Mouse (Mus musculus) T-helper 2 cell (primary cell): ENCODE results near the gene Fxyd3.

Experiments used
- in situ Hi-C: fragments of 300-600 bp; cut with MboI, MseI; formaldehyde crosslinking; loops from one replicate; pipeline ENCODE4 v1.15.1; 2025; ENCODE audit warnings: high pct_unique_total_duplicates

Gene Fxyd3

DNA sequence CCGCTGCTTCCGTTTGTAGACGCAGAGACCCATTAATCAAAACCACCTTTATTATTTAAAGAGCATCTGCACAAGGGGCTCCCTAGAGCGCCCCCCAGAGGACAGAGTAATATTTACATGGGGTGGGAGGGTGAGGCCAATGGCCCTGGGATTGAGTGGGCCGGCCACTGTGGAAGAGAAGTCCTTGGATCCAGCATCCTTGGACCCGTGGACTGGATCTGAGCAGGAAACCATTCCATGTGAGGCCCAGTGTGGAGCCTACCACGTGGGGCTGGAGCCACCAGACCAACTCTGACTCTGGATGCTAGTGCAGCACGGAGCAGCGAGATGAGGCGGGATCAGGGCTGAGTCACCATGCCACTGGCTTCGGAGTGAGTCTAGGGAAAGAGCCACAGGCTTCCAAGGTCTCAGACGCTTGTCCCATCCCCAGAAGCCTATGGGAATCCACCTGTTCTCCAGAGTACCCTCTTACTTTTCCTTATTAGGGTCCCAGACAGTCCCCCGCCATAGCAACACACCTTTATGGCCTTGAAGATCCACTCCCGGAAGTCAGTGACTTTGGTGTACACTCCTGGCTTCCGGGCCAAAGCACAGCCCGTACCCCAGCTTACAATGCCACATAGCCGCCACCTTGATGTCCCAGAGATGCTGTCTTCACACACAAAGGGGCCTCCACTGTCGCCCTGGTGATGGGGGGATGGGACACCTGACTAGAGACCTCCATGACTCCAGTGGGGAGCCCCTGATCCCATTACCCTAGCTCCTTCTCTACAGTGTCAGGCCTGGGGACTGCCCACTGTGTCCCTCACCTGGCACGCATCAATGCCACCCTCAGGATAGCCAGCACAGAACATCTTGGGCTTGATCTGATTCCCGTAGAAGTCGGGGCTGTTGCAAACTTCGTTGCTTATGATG, 22.4 kb upstream of the Fxyd3 start:
- in situ Hi-C loops, result no loop called here

DNA sequence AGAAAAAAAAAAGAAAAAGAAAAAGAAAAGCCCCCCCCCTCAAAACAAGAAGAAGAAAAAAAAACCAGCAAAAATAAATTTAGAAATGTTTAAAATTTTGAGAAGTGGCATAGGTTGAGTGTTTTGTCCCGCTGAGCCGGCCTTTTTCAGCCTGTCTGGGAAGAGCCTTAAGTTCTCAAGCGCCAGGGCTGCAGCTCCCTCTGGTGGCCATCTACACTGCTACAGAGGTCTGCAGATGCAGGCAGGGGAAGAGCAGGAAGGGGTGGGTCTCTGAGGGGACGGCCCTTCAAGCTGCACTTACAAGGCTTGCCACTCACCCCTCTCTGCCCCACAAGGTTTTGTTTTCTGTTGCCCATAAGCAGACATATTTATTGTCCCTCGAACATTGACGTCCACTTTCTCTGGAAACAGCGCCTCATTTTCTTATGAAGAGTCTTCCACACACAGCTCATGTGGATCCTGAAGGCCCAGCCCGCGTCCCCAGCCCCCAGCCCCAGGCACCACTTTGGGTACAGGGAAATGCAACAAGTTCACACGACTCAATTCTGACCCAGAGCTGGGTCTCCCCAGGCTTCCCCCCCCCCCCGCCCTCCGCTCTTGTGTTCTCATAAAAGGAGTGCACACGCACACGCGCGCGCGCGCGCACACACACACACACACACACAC, 21.2 kb upstream of the Fxyd3 start:
- in situ Hi-C loops, result no loop called here

DNA sequence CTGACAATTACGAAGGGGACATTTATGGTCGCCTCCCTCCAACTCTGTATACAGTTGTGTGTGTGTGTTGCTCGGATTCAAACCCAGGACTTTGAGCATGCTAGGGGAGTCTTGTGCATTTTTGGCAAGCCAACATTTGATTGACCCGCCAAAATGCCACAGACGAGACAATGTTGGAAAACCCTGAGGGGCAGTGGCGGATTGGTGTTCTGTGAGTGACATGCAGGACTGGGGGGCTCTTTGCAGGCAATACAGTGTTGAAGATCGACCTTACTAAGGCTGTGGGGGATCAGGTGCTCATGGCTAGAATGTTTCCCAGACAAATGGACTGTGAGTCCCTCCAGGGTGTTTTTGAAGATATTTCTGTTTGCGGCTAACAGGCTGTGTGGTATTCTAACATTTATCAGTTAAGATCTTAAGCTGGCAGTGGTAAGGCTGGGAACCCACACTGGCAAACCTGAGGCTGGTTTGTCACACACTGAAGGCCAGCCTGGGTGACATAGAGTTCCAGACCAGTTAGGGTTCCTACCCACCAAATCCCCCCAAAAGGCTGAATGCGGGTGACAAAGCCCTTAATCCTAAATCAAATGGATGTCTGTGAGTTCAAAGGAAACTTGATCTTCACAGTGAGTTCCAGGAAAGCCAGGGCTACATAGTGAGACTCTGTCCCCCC, 20.5 kb upstream of the Fxyd3 start:
- in situ Hi-C loops, result no loop called here

DNA sequence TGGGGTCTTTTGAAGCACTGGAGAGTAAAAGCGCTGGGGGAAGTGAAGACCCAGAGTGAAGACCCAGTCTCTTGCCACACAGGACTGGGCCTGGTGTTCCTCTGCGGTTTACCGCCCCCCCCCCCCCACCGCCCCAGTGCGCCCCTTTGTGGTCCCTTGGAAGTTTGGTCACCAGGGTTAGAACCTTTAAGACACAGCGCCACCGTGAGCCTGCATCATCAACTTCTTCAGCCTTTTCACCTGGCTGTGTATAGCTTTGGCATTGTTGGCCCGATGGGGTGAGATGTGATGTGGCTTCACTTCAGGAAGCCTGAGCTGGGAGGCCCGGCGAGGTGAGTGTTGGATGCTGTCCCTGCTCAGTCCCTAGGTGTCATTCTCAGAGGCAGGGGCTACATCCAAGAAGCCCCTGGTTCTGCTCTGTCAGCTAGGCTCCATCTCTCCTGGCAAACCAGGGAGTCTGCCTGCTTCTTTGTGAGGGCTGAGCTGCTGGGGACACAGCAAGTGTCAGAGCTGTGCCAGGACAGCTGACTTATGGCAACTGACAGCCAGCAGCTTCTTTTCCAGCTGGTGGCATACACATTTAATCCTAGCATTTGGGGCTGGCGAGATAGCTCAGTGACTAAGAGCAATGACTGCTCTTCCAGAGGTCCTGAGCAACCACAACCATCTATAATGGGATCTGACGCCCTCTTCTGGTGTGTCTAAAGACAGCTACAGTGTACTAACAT, 18.4 kb upstream of the Fxyd3 start:
- in situ Hi-C loops, result no loop called here

DNA sequence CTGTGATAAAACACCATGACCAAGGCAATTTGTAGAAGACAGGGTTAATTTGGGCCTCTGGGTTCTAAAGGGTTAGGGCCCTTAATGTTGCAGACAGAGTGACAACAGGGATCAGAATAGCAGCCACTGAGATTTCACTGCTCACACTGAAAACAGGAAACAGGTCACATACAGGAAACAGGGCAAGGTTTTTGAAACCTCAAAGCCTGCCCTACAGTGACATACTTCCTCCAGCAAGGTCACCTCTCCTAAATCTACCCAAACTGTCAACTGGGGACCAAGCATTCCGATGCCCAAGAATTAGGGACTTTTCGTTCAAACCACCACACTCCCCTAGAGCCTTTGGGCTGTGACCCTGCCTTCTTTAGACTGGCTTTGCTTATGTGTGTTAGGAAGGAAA, 13.2 kb upstream of the Fxyd3 start:
- in situ Hi-C loops, result no loop called here

DNA sequence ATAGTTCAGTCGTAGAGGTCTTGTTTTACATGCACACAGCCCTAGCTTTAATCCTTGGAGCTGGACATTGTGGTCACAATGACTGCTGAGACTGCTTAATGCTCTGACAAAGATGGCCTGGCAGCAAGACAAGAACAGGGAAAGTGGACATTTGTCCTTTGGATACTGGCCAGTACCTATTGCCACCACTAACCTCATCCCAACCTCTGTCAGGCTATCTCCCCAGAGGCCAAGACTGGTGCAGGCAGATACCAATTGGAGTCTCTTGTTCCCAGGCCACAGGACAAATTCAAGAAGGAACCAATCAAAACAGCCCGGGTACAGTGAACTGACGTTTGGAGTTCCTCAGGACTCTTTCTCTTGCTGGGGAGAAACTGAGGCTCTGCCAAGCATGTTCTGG, 11.7 kb upstream of the Fxyd3 start:
- in situ Hi-C loops, result no loop called here

DNA sequence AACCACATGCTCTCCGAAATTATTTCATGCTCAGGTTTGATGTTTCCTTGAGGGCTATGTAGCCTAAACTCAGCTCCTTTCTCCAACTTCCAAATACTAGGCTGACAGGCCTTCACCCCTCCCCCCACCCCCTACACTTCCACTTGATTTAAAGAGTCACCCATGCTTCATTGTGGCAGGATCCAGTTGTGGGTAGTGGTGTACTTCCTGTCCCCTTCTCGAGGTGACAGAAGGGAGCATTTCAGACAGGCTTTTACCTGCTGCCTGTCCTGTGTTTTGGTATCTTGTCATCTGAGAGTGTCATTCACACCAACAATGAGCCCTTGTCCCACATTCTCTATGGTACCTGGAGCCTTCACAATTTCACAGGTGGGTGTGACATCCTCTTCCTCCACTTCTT, 10.8 kb upstream of the Fxyd3 start:
- in situ Hi-C loops, result no loop called here

DNA sequence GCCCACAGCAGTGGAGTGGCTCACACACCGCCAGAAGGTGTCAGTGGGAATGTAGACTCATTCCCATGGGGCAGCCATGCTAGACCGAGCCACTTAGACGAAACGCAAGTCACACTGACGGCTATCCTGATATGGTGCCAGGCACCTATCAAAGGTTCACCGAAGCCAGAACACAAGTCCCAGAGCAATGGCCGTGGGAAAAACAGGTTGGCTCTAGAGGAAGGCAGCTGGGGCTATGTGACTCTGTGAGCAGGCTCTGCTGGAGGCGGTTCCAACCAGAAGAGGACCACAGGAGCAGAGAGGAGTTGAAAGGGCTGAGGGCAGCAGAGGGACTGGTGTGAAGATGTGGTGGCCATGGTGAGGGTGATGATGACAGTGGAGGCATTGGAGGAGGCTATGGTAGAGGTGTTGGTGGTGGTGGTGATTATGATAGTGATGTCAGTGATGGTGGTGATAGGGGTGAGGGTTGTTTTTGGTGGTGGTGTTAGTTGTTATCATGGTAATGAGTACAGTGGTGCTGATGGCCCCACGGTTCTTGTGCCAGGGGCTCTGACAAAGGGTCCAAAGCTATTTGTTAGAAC, 9.8 kb upstream of the Fxyd3 start:
- in situ Hi-C loops, result no loop called here

DNA sequence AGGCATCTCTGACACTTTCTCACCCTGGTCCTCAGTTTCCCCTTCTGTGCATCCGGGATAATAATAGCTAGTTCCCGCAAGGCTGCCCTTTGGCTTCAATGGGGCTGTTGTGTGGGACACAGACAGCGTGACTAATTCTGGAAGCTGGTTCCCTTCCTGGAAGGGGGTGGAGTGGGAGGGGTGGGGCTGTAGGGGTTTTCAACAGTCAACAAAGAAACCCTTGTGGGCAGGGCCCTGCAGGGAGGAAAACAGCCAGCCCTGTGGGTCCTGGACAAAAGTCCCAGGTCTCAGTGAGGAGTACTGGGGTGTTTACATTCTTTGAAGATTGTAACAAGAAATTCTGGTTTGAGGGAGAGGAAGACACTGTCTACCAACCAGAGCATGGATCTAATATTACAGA, 8.7 kb upstream of the Fxyd3 start:
- in situ Hi-C loops, result no loop called here

DNA sequence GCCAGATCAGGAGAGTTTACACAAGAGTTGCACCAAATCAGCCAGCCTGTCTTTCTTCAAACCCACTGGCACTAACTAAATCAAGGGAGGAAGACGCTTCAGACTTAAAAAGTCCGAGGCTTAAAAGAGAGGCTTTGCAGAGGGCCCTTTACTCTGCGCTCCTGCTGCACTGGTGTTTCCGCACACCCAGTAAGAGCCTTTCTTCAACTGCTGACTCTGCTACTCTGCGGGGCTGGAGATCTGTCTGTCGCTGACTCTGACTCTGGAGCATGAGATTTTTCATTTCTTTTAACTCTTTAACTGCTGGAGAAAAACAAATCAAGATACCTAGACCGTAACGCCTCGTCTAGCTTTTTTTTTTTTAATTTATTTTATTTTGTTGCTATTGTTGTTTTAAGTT, 7.6 kb upstream of the Fxyd3 start:
- in situ Hi-C loops, result no loop called here

DNA sequence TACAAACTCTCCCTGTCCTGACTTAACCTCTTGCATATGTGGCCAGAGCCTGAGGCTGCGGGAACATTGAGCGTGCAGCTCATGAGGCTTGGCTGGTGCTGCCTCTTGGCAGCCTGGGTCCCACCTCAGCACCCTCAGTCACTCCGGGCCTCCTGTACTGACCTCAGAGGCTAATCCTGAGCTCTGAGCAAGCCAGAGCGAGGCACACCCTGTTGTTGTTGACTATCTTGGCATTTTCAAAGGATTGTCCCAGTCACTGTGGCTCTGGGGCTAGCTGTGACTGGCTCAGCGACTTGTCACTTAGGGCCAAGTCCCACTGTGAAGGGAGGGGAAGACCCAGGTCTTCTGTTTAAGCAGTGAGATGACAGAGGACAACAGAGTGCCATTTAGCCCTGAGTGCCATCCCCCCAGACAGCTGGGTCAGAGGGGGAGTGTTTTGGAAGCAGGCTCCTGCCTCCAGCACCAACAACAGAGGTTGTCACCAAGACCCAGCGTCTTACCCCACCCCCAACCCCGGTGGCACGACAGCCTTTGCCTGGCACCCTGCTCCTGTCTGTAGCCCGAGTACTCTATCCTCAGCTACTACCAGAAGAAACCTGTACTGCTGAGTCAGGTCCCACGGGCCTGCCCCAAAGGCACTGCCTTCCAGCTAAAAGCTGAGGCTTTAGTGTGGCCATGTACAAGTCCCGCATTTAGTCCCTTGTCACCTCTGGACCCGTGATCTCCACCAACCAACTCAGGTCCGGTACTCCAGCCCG, 6.5 kb upstream of the Fxyd3 start:
- in situ Hi-C loops, result no loop called here

DNA sequence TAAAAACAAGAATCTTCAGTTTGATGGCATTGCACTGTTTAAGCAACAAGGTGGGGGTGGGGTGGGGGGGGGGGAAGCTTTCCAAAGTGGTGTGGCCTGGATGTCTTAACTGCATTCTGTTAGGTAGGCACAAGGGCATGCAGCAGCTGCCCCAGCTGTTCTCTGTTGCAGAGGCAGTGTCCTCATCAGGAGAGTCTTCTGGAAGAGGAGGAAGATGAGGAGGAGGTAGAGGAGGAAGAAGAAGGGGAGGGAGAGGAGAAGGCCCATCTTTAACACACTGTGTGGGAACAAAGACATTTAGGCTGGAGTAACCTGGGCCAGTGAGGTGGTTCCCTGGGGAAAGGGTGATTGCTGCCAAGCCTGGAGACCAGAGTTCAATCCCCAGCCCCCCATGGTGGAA, 5.6 kb upstream of the Fxyd3 start:
- in situ Hi-C loops, result no loop called here

DNA sequence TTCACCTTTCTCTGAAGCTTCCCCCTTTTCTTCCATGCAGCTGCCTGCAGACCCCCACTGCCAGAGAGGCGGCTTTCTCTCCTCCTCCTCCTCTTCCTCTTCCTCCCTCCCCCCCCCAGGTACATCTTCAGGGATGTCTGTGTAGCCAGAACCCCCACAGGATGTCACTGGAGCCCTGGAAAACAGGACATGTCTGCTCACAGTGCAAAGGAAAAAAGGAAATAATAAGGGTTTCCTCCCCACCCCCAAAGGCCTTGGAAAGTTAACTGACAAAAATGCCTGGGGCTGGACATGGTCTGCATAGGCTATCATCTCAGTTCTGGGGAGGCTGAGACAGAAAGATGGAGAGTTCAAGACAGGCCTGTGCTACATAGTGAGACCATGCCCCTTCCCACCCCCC, 4.6 kb upstream of the Fxyd3 start:
- in situ Hi-C loops, result no loop called here

DNA sequence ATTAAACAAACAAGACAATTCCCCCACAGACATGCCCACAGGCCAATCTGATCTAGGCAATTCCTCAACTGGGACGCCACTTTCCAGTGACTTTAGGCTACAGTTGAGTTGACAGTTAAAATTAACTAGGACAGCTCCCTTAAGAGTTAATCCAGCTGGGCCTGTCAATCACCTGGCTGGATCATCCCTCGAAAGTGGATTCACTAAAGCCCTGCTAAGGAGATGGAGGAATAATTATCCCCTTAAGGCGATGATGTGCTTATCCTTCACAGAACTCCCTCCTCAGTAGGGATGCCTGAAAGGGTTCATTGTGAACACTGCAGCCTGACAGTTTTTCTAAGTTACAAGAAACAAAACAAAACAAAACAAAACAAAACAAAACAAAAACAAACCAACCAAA, 4.1 kb upstream of the Fxyd3 start:
- in situ Hi-C loops, result no loop called here

DNA sequence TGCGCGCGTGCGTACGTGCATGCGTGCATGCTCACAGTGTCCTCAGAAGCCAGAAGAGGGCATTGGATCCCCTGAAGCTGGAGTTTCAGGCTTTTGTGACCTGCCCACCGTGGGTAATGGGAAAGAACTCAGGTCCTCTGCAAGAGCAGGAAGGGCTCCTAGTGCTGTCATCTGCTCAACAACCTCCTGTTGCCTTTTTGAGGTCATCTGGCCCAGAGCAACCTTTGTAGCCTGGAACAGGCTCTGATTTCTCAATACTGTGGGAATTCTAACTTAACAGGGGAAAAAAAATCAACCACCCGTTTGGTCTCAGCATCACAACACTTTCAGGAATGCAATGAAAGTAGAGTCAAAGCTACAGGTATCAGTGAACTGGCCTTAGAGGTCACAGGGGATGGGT, 3.2 kb upstream of the Fxyd3 start:
- in situ Hi-C loops, result no loop called here

DNA sequence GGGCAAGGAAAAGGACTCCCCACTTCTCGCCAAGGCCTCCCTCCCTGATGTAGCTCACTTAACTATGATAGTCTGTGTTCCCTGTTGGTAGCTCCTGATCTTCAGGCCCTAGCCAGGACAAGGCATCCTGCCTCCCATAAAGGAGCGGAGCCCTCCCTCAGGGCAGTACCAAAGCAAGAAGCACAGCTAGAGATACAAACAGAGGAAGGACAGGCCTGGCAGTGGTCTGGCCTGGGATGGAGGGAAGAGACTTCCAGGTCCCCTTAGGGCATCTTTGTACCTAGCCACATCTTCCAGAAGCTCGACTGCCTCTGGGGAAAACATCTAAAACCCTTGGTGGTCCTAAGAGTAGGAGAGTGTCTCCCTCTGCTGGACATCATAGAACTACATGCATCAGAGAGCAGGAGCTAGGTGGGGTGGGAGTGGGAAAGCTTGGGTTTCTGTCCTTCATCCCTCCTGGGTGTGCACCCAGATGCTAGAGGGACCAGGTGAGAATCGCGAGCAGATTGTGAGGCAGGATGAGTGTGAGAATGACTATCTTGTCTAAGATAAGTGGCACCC, 1.5 kb upstream of the Fxyd3 start:
- in situ Hi-C loops, result no loop called here

DNA sequence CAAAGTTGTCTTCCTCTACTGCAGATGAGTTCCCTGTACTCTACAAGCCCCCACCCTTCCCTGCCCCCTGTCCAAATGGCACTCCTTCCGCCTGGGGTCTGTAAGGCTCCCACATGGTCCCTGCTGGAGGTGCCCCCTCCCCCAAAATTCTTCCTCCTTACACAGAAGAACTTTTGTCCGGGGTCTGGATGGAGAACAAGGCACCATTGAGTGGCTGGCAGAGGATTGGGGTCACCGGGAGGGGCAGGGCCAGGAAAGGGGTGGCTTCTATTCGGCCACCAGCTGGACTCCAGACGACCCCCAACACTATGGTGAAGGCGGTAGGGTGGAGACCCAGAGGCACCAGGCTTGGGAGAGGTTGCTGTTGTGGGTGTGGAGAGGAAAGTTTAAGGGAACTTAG, 966 bp upstream of the Fxyd3 start:
- in situ Hi-C loops, result no loop called here

DNA sequence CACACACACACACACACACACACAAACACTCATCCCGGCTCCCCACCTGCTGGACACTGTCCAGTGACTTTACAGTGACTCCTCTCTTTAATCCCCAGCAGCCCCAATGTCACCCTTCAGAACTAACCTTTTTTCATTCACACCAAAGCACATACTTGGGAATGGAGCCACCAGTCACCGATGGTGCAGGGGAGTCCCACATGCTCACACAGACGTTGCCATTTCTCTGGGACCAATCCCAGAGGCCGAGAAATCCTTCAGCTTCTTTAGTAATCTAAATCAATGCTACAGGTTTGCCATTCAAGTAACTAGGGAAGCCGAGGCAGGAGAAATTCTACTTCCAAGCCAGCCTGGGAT, 1.8 kb downstream of the Fxyd3 start:
- in situ Hi-C loops, result no loop called here

DNA sequence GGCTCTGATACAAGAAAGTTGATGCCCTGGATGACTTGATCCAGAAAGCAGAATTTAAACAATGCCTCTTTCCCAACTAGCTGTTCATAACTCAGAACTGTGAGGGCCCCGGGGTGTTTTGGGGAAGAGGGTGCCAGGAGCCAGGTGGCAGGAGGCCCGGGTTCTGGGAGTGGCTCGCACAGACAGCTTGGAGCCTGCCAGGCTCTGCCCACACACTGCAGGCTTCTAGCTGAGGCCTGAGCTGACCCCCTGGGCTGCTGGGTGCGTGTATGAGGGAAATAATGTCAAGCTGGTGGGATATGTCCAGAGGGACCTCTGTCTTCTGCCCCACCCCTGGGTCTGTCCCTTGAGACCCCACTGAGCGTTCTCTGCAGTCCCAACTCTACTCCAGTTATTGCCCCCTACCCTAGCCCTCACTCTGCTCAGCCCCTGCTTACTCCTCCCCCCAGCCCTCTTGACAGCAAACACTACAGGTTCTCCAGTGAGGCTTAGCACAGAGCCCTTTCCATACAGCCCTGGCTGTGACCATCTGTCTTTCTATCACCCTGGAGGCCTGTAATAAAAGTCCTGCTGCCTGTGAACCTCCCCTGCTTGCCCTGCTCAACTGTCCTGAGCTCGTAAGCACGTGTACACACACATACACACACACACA, 2.3 kb downstream of the Fxyd3 start:
- in situ Hi-C loops, result no loop called here

DNA sequence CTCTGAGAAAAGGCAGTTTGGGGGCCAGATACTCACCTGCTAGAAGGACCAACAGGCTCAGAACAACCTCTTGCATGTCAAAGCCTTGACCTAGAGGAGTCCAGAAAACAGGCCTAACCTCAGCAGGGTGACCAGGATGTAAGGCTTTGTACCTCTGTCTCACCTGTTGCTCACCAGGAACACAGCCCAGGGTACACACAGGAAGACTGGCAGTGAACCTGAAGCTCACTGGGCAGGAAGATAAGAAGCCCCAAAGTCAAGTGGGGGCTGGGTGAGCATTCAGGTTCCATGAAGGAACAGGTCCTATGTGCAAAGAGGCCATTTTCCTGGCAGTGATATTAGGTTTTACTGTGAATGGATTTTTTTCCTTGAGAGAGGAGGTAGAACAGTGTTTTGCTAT, 3.0 kb downstream of the Fxyd3 start:
- in situ Hi-C loops, result no loop called here
